Comparison of ENCODE assay signal across 9 mouse cellular contexts in the genomic region with DNA sequence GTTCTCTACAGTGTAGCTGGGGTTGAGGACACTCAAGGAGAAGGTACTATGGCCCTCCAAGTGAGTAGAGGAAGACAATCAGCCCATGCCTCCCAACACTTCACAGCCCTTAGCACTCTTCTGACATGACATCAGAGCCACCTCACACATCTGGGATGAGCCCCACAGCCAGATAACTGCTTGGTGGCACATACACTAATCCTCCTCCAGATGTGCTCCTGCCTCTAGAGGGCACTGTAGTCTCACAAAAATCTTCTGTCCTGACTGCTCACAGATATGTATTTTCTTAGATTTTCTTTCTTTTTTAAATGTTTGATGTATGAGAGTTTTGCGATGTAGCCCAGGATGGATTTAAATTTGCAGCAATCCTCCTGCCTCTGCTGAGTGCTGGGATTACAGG. TPM values are rescaled to one million over a fixed set of nuclear protein-coding genes. Genes with fewer than 3 reads are reported as not detected.
DNase-seq lines count a peak whose midpoint lies in the region; ATAC-seq lines count a peak whose summit lies in the region.
"Had no signal": no experiment of that assay in that cellular context is flagged by ENCODE, and none has a peak within 500 bp of the region (broad histone marks: within the 10 kb centered on the region; RNA-seq: fewer than 3 reads in every experiment).

No protein-coding gene starts in this region.

- H3K4me3 ChIP-seq in heart, embryonic 15.5 days: no peak overlapping the region
- H3K4me3 ChIP-seq in heart, embryonic 11.5 days (ENCODE audit: low read depth, low read length): no peak overlapping the region
- no peak overlapping the region for H3K4me3 ChIP-seq in embryonic facial prominence, embryonic 14.5 days (ENCODE audit: low read depth, low read length)
- no peak overlapping the region for H3K4me3 ChIP-seq in forebrain, embryonic 16.5 days (replicated peaks; ENCODE audit: low read length)
- H3K4me3 ChIP-seq: stomach, embryonic 15.5 days had no signal

- H3K36me3 ChIP-seq in heart, embryonic 15.5 days: peaks cover 56% of the 10 kb centered on the region
- H3K36me3 ChIP-seq in heart, embryonic 11.5 days (ENCODE audit: control insufficient read depth, insufficient read depth, low read length): peaks cover 17% of the 10 kb centered on the region
- peaks cover 64% of the 10 kb centered on the region for H3K36me3 ChIP-seq in embryonic facial prominence, embryonic 14.5 days (ENCODE audit: control insufficient read depth, insufficient read depth, low read length)
- peaks cover 23% of the 10 kb centered on the region for H3K36me3 ChIP-seq in forebrain, embryonic 16.5 days (ENCODE audit: control insufficient read depth, insufficient read depth)

- no peaks in the 10 kb centered on the region for H3K27me3 ChIP-seq in heart, embryonic 15.5 days
- no peaks in the 10 kb centered on the region for H3K27me3 ChIP-seq in heart, embryonic 11.5 days (ENCODE audit: control insufficient read depth, insufficient read depth, low read length)
- H3K27me3 ChIP-seq in embryonic facial prominence, embryonic 14.5 days (replicated peaks; ENCODE audit: control insufficient read depth, insufficient read depth, low read length): no peaks in the 10 kb centered on the region
- no peaks in the 10 kb centered on the region for H3K27me3 ChIP-seq in forebrain, embryonic 16.5 days (replicated peaks; ENCODE audit: control insufficient read depth, insufficient read depth, low read length)
- H3K27me3 ChIP-seq: stomach, embryonic 15.5 days had no signal

- WGBS in heart, embryonic 15.5 days: 95% methylated on average over 1 of the region's 1 CpGs
- WGBS in heart, embryonic 11.5 days (ENCODE audit: insufficient replicate concordance): 84% methylated on average over 1 of the region's 1 CpGs
- WGBS in embryonic facial prominence, embryonic 14.5 days: 97% methylated on average over 1 of the region's 1 CpGs
- 100% methylated on average over 1 of the region's 1 CpGs for WGBS in forebrain, embryonic 16.5 days

- peak; percentile 73 for DNase-seq in CD4-positive helper T cell, adult 2 months (ENCODE audit: low read depth, low spot score)
- peak; percentile 70 for DNase-seq in T-cell, adult 2 months (ENCODE audit: low spot score)
- no peak for DNase-seq in embryonic facial prominence, embryonic 14.5 days (ENCODE audit: low spot score)
- peak; percentile 55 for DNase-seq in liver
- peak; percentile 67 for DNase-seq in retina, postnatal 1 day

- H3K27ac ChIP-seq in heart, embryonic 15.5 days: no peak overlapping the region
- no peak overlapping the region for H3K27ac ChIP-seq in heart, embryonic 11.5 days (ENCODE audit: low read depth, low read length)
- no peak overlapping the region for H3K27ac ChIP-seq in embryonic facial prominence, embryonic 14.5 days (replicated peaks; ENCODE audit: low read depth, low read length)
- no peak overlapping the region for H3K27ac ChIP-seq in forebrain, embryonic 16.5 days (ENCODE audit: low read length)
- H3K27ac ChIP-seq: stomach, embryonic 15.5 days had no signal

- 0 out of 2 replicates have a peak, but pooled peaks cover 2% of the 10 kb centered on the region for H3K4me1 ChIP-seq in heart, embryonic 15.5 days (replicated peaks)
- no peaks in the 10 kb centered on the region for H3K4me1 ChIP-seq in heart, embryonic 11.5 days (ENCODE audit: control insufficient read depth, insufficient read depth, low read length)
- H3K4me1 ChIP-seq in embryonic facial prominence, embryonic 14.5 days (ENCODE audit: control insufficient read depth, insufficient read depth, low read length): no peaks in the 10 kb centered on the region
- H3K4me1 ChIP-seq in forebrain, embryonic 16.5 days (replicated peaks; ENCODE audit: control insufficient read depth, insufficient read depth, low read length): no peaks in the 10 kb centered on the region
- H3K4me1 ChIP-seq: stomach, embryonic 15.5 days had no signal

- H3K4me2 ChIP-seq in heart, embryonic 15.5 days: no peak overlapping the region
- H3K4me2 ChIP-seq in heart, embryonic 11.5 days: no peak overlapping the region
- no peak overlapping the region for H3K4me2 ChIP-seq in embryonic facial prominence, embryonic 14.5 days (ENCODE audit: low read depth, low read length)
- no peak overlapping the region for H3K4me2 ChIP-seq in forebrain, embryonic 16.5 days (ENCODE audit: low read length)
- H3K4me2 ChIP-seq: stomach, embryonic 15.5 days had no signal

- no peaks in the 10 kb centered on the region for H3K9me3 ChIP-seq in heart, embryonic 15.5 days (replicated peaks)
- H3K9me3 ChIP-seq in heart, embryonic 11.5 days (replicated peaks; ENCODE audit: control insufficient read depth, low read length): no peaks in the 10 kb centered on the region
- no peaks in the 10 kb centered on the region for H3K9me3 ChIP-seq in embryonic facial prominence, embryonic 14.5 days (ENCODE audit: control insufficient read depth, low read length)
- no peaks in the 10 kb centered on the region for H3K9me3 ChIP-seq in forebrain, embryonic 16.5 days (ENCODE audit: control insufficient read depth, low read length)
- H3K9me3 ChIP-seq: stomach, embryonic 15.5 days had no signal

- H3K9ac ChIP-seq in heart, embryonic 15.5 days: no peak overlapping the region
- no peak overlapping the region for H3K9ac ChIP-seq in heart, embryonic 11.5 days (ENCODE audit: low read depth, low read length)
- H3K9ac ChIP-seq in embryonic facial prominence, embryonic 14.5 days (ENCODE audit: low read depth, low read length): no peak overlapping the region
- H3K9ac ChIP-seq in forebrain, embryonic 16.5 days (replicated peaks; ENCODE audit: low read depth, low read length): no peak overlapping the region
- H3K9ac ChIP-seq: stomach, embryonic 15.5 days had no signal

- ATAC-seq in heart, embryonic 15.5 days (replicated peaks; ENCODE audit: insufficient number of reproducible peaks, insufficient read depth, low FRiP score, low read depth): 0 out of 2 replicates have a peak, but pooled peaks have one; percentile 22
- no peak for ATAC-seq in heart, embryonic 11.5 days (replicated peaks; ENCODE audit: insufficient number of reproducible peaks, low FRiP score, low TSS enrichment)
- 0 out of 2 replicates have a peak, but pooled peaks have one; percentile 26 for ATAC-seq in embryonic facial prominence, embryonic 14.5 days (ENCODE audit: low read depth)
- no peak for ATAC-seq in forebrain, embryonic 16.5 days

RNA-seq across cellular contexts. Expression of a gene that starts 11.1 kb away (rescaled TPM):
- polyA plus RNA-seq in heart, embryonic 15.5 days (2015; fragmentation: Nextera tagmentation; extraction: Ambion mirVana): 187 and 209 TPM in 2 replicates
- polyA plus RNA-seq in heart, embryonic 11.5 days (2014; fragmentation: Nextera tagmentation; extraction: Ambion mirVana): 222 and 243 TPM in 2 replicates
- polyA plus RNA-seq in embryonic facial prominence, embryonic 14.5 days (2014; fragmentation: Nextera tagmentation; extraction: Ambion mirVana): 232 and 287 TPM in 2 replicates
- 297 and 304 TPM in 2 replicates for polyA plus RNA-seq in forebrain, embryonic 16.5 days (2015; fragmentation: Nextera tagmentation; extraction: Ambion mirVana)

RNA-seq across cellular contexts. Expression of a gene that starts 24.2 kb away (rescaled TPM):
- polyA plus RNA-seq in heart, embryonic 15.5 days (2015; fragmentation: Nextera tagmentation; extraction: Ambion mirVana): 7.9 and 13.2 TPM in 2 replicates
- polyA plus RNA-seq in heart, embryonic 11.5 days (2014; fragmentation: Nextera tagmentation; extraction: Ambion mirVana): 9.4 and 12.8 TPM in 2 replicates
- polyA plus RNA-seq in embryonic facial prominence, embryonic 14.5 days (2014; fragmentation: Nextera tagmentation; extraction: Ambion mirVana): 12.1 and 13.3 TPM in 2 replicates
- polyA plus RNA-seq in forebrain, embryonic 16.5 days (2015; fragmentation: Nextera tagmentation; extraction: Ambion mirVana): 18.6 and 19.3 TPM in 2 replicates

Comparison
In these comparisons a context has a peak if more than half of its experiments do, and no peak if none do; other contexts are left out.
1. ATAC-seq: peak in heart, embryonic 15.5 days (single experiment) and embryonic facial prominence, embryonic 14.5 days (single experiment); none in heart, embryonic 11.5 days (single experiment) and forebrain, embryonic 16.5 days (single experiment).